Mouse (Mus musculus) bone marrow macrophage, adult 2 months (primary cell): ENCODE data around the gene Srsf10.

ENCODE experiments used
- CTCF ChIP-seq: IDR thresholded peaks from 2 replicates; pipeline ENCODE4 v1.5.1; 2012; ENCODE audit warnings: low read depth, mild to moderate bottlenecking, low read length, moderate library complexity
- POLR2A ChIP-seq: IDR thresholded peaks from 2 replicates; pipeline ENCODE4 v1.6.1; 2012; ENCODE audit warnings: mild to moderate bottlenecking, low read depth, low read length, borderline replicate concordance

GRCm38 (mm10) chr4:135855080-135855479 lies 467 bp upstream of the Srsf10 start:
- TF ChIP-seq POLR2A (no peak), CTCF (no peak)
